Mouse (Mus musculus): ENCODE measurements around the gene Hecw1. TPM values are rescaled to one million over a fixed set of nuclear protein-coding genes. Genes with fewer than 3 reads are reported as not detected.

The Hecw1 gene
- polyA plus RNA-seq, 1 experiment from 2014 or later: 0.43 TPM

Other genes starting within 250 kb of the Hecw1 start
- gene Mrpl32, start 89.9 kb upstream of the Hecw1 start, polyA plus RNA-seq (2015; fragmentation: Nextera tagmentation; extraction: Ambion mirVana): 101 and 119 TPM in 2 replicates
- 143 and 169 TPM in 2 replicates for gene Psma2, start 90.0 kb upstream of the Hecw1 start, polyA plus RNA-seq (2015; fragmentation: Nextera tagmentation; extraction: Ambion mirVana)
- 16.4 and 18.6 TPM in 2 replicates for gene AW209491, start 106.9 kb upstream of the Hecw1 start, polyA plus RNA-seq (2015; fragmentation: Nextera tagmentation; extraction: Ambion mirVana)